Mouse (Mus musculus) sigmoid colon, adult 10 weeks (tissue): Measurements from ENCODE around the gene Pced1b. TPM values are rescaled to one million over a fixed set of nuclear protein-coding genes. Genes with fewer than 3 reads are reported as not detected.

ENCODE experiments used
- polyA plus RNA-seq: library from polyadenylated mRNA; stranded (reverse); fragments of 350-450 nt; fragmentation: Illumina TruSeq; extraction: RNeasy Lipid Tissue Mini Kit (QIAGEN cat#74804); gene quantifications from one replicate; pipeline ENCODE4 v1.2.3, GENCODE M21; 2014; ENCODE audit warnings: low read depth, low replicate concordance

The Pced1b gene
- 0.19 TPM for polyA plus RNA-seq

DNA sequence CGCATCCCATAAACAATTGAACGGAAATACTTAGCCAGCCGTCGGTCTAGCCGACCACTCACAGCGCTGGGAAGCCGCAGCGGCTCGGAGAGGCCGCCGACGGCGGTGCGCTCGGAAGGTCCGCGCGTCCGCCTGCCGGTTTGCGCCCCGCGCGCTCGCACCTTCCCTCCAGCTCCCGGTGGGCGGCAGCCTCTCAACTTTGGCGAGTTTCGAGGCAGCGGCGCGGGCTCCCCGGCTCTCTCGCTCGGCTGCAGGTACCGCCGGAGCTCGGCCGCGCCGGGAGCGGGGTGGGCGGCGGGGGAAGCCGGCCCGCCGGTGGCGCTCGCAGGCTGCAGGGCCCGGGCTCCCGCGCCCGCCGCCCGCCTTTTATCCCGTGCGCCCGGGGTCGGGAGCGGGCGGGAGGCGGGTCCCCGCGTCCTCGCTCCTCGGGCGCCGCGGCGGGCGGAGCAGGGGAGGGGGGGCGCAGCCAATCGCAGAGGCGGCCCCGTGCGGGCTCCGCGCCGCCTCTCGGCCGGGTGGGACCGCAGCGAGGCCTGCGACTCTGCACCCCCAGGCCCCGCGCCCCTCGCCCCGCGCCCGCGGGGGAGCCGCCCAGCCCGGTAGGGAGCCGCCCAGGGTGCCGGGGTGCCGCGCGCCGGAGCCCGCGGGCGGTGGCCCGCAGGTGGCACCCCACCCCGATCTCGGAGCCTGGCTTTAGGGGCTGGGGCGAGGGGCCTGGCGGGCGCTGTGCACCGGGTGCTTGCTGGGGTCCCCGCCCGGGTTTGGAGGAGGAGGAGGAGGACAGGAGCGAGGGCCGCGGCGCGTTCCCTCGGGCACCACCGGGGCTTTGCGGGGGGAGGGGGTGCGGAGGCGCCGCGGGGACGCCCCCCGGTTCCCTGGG, at the start of gene Pced1b, which contains the start of gene Amigo2:
Pced1b (plus strand) TSS at position 197 of the 880 bp plus-strand sequence.
Amigo2 (minus strand) TSS at position 377 of the 880 bp plus-strand sequence.

Other genes starting within 250 kb of the Pced1b start
- gene Slc38a4, start 191.2 kb upstream of the Pced1b start, polyA plus RNA-seq = 1.8 TPM
- 7.2 TPM for gene Amigo2, start 180 bp downstream of the Pced1b start, polyA plus RNA-seq